Mouse (Mus musculus) ES-Bruce4 (cell line): ENCODE results near the gene Pip5k1b.

Experiments used
- CTCF ChIP-seq: IDR thresholded peaks from one replicate; pipeline ENCODE4 v1.8.1; 2011; ENCODE audit warnings: low read depth, low read length
- POLR2A ChIP-seq: IDR thresholded peaks from one replicate; pipeline ENCODE4 v1.8.1; 2011; ENCODE audit warnings: low read length; ENCODE audit not compliant: insufficient read depth

GRCm38 (mm10) chr19:24284187-24284586, 271.5 kb downstream of the Pip5k1b start:
- TF ChIP-seq CTCF (peak; percentile 72), POLR2A (no peak)
